Mouse (Mus musculus) erythroblast, embryonic 14.5 days (primary cell): Measurements from ENCODE around the gene Smyd3.

Experiments used
- GATA1 ChIP-seq: IDR thresholded peaks from 2 replicates; pipeline ENCODE4 v1.6.1; 2012; ENCODE audit warnings: low read length, inconsistent platforms, mixed read lengths
- TAL1 ChIP-seq: IDR thresholded peaks from 3 replicates; pipeline ENCODE4 v1.6.1; 2012; ENCODE audit warnings: low read length, inconsistent platforms, mixed read lengths

DNA sequence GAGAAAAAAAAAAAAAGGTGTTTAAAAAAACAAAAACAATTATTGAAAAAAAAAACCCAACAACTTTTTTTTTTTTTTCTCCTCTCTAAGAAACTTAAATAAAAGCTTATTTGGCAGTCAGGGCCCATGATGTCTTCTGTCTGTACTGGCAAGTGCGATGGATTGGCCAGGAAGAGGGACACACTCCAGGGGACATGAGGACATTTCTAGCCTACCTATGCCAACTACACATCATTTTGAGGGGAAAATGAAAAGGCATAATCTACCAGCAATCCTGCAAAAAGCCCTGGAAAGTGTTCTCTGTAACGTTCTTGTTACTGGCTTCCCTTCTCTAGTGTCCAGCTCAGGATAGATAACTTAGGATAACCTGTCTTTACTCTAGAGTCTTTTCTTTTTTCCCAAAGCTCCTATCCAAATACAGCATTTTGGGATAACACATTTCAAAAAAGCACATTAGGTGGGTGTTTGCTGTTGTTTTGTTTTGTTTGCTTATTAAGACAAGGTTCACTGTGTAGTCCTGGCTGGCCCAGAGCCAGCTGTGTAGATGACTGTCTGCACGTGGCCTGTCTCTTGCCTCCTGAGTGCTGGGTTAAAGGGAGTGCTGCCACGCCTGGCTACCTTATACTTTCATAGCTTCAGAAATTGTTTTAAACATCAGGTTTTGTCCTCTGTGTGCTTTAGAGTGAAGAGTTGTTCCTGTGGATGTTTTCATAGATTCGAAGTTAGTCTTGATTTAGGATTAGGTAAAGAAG, 35.5 kb upstream of the Smyd3 start:
- TF ChIP-seq GATA1, result no peak
- no peak for TF ChIP-seq TAL1
